Mouse (Mus musculus) limb, embryonic 10.5 days (tissue): ENCODE data around the gene Slc6a6. TPM values are rescaled to one million over a fixed set of nuclear protein-coding genes. Genes with fewer than 3 reads are reported as not detected.

Experiments used
- DNase-seq: peaks from one replicate; pipeline ENCODE4 v3.0.0-alpha.2; 2017; ENCODE audit warnings: low spot score
- H3K27ac ChIP-seq: fragments of 300-500 bp; sonication (generic); 2 replicates; pipeline ENCODE4 v1.5.1; 2016; ENCODE audit warnings: mild to moderate bottlenecking
- H3K27me3 ChIP-seq: fragments of 300-500 bp; sonication (generic); 2 replicates; pipeline ENCODE4 v1.6.1; 2016; ENCODE audit warnings: low read depth, mild to moderate bottlenecking; ENCODE audit not compliant: poor library complexity, severe bottlenecking
- H3K36me3 ChIP-seq: fragments of 300-500 bp; sonication (generic); 2 replicates; pipeline ENCODE4 v1.6.1; 2016; ENCODE audit warnings: mild to moderate bottlenecking, moderate library complexity
- H3K4me1 ChIP-seq: fragments of 300-500 bp; sonication (generic); 2 replicates; pipeline ENCODE4 v1.6.1; 2016
- H3K4me3 ChIP-seq: fragments of 300-500 bp; sonication (generic); 2 replicates; pipeline ENCODE4 v1.5.1; 2016; ENCODE audit warnings: mild to moderate bottlenecking, moderate library complexity
- H3K9me3 ChIP-seq: fragments of 300-500 bp; sonication (generic); replicated peaks from 2 replicates; pipeline ENCODE4 v1.6.1; 2016; ENCODE audit warnings: mild to moderate bottlenecking
- WGBS: fragments of 180-500 bp; shearing (Covaris S2); methylation state at CpG from one replicate; pipeline ENCODE4 v1.1.7; 2016; 5-methylcytosine and 5-hydroxymethylcytosine counted together
- polyA plus RNA-seq: library from polyadenylated mRNA; unstranded; fragments of >200 nt; fragmentation: Nextera tagmentation; extraction: Ambion mirVana; gene quantifications from 2 replicates; pipeline ENCODE4 v1.2.1, GENCODE M21; 2016

Gene Slc6a6
- polyA plus RNA-seq, 1 experiment from 2014 or later: 45.0 TPM

GRCm38 (mm10) chr6:91785018-91785417, 101.2 kb downstream of the Slc6a6 start:
- no peak for DNase-seq
- no peaks in the 10 kb centered on the region for H3K4me1 ChIP-seq
- no peaks in the 10 kb centered on the region; the same call in 1 of the 2 replicates for H3K9me3 ChIP-seq
- no peaks in the 10 kb centered on the region for H3K36me3 ChIP-seq
- H3K27me3 ChIP-seq: no peaks in the 10 kb centered on the region; the same call in 1 of the 2 replicates
- no peak overlapping the region for H3K27ac ChIP-seq
- 82% methylated on average over 3 of the region's 3 CpGs for WGBS
- no peak overlapping the region for H3K4me3 ChIP-seq

- Histone ChIP-seq H3K36me3 (no peaks in the 10 kb centered on the region), H3K4me1 (peaks cover 9% of the 10 kb centered on the region), H3K27me3 (no peaks in the 10 kb centered on the region; the same call in 1 of the 2 replicates), H3K9me3 (no peaks in the 10 kb centered on the region; the same call in 1 of the 2 replicates), H3K4me3 (no peak overlapping the region), H3K27ac (no peak overlapping the region)
- 81% methylated on average over 9 of the region's 9 CpGs for WGBS
- DNase-seq: no peak
These were observed 104.5 kb downstream of the Slc6a6 start for GRCm38 (mm10) chr6:91788311-91788798.

GRCm38 (mm10) chr6:91795640-91796039, 111.8 kb downstream of the Slc6a6 start:
- Histone ChIP-seq H3K27ac (no peak overlapping the region), H3K36me3 (no peaks in the 10 kb centered on the region), H3K9me3 (no peaks in the 10 kb centered on the region), H3K4me3 (no peak overlapping the region), H3K27me3 (no peaks in the 10 kb centered on the region), H3K4me1 (peaks cover 24% of the 10 kb centered on the region)
- WGBS: 59% methylated on average over 3 of the region's 3 CpGs
- no peak for DNase-seq

- Histone ChIP-seq H3K9me3 (no peaks in the 10 kb centered on the region), H3K4me1 (peaks cover 24% of the 10 kb centered on the region), H3K27ac (no peak overlapping the region), H3K36me3 (no peaks in the 10 kb centered on the region), H3K4me3 (no peak overlapping the region), H3K27me3 (no peaks in the 10 kb centered on the region)
- 65% methylated on average over 9 of the region's 9 CpGs for WGBS
- DNase-seq: no peak
These were observed 112.2 kb downstream of the Slc6a6 start for GRCm38 (mm10) chr6:91796064-91796463.

- H3K27me3 ChIP-seq: no peaks in the 10 kb centered on the region
- 91% methylated on average over 4 of the region's 4 CpGs for WGBS
- DNase-seq: no peak
- H3K4me3 ChIP-seq: no peak overlapping the region
- H3K36me3 ChIP-seq: no peaks in the 10 kb centered on the region
- no peak overlapping the region for H3K27ac ChIP-seq
- no peaks in the 10 kb centered on the region for H3K9me3 ChIP-seq
- peaks cover 21% of the 10 kb centered on the region for H3K4me1 ChIP-seq
These were observed 112.9 kb downstream of the Slc6a6 start for GRCm38 (mm10) chr6:91796736-91797135.

GRCm38 (mm10) chr6:91798496-91798895, 114.6 kb downstream of the Slc6a6 start:
- H3K36me3 ChIP-seq: no peaks in the 10 kb centered on the region
- H3K27me3 ChIP-seq: peaks cover 7% of the 10 kb centered on the region
- H3K4me1 ChIP-seq: peaks cover 15% of the 10 kb centered on the region; the same call in 1 of the 2 replicates
- H3K4me3 ChIP-seq: no peak overlapping the region
- H3K9me3 ChIP-seq: no peaks in the 10 kb centered on the region
- WGBS: 72% methylated on average over 12 of the region's 12 CpGs
- no peak overlapping the region for H3K27ac ChIP-seq
- DNase-seq: no peak

GRCm38 (mm10) chr6:91804177-91804576, 120.3 kb downstream of the Slc6a6 start:
- Histone ChIP-seq H3K36me3 (no peaks in the 10 kb centered on the region), H3K27me3 (peaks cover 63% of the 10 kb centered on the region), H3K4me3 (no peak overlapping the region), H3K9me3 (no peaks in the 10 kb centered on the region), H3K4me1 (peaks cover 15% of the 10 kb centered on the region), H3K27ac (no peak overlapping the region)
- 38% methylated on average over 7 of the region's 7 CpGs for WGBS
- DNase-seq: no peak

- Histone ChIP-seq H3K4me3 (peak overlapping the region; percentile 38; the same call in 1 of the 2 replicates), H3K27ac (peak overlapping the region; percentile 10; the same call in 1 of the 2 replicates), H3K36me3 (no peaks in the 10 kb centered on the region), H3K27me3 (peaks cover 67% of the 10 kb centered on the region), H3K9me3 (no peaks in the 10 kb centered on the region), H3K4me1 (peaks cover 15% of the 10 kb centered on the region)
- peak; percentile 44 for DNase-seq
- 5% methylated on average over 23 of the region's 23 CpGs for WGBS
These were observed 123.3 kb downstream of the Slc6a6 start for GRCm38 (mm10) chr6:91807169-91807568.

GRCm38 (mm10) chr6:91808022-91808421, 124.2 kb downstream of the Slc6a6 start:
- Histone ChIP-seq H3K9me3 (no peaks in the 10 kb centered on the region), H3K36me3 (no peaks in the 10 kb centered on the region), H3K4me3 (no peak overlapping the region), H3K4me1 (peaks cover 15% of the 10 kb centered on the region), H3K27me3 (peaks cover 63% of the 10 kb centered on the region), H3K27ac (no peak overlapping the region)
- DNase-seq: no peak
- WGBS: 51% methylated on average over 6 of the region's 6 CpGs

Other genes starting within 250 kb of the Slc6a6 start
- gene Chchd4, start 210.5 kb upstream of the Slc6a6 start, polyA plus RNA-seq: 32.8 and 44.9 TPM in 2 replicates
- gene Tmem43, start 210.3 kb upstream of the Slc6a6 start, polyA plus RNA-seq: 60.3 and 60.4 TPM in 2 replicates
- gene Xpc, start 168.2 kb upstream of the Slc6a6 start, polyA plus RNA-seq: 25.0 and 27.0 TPM in 2 replicates
- 460 and 503 TPM in 2 replicates for gene Lsm3, start 168.1 kb upstream of the Slc6a6 start, polyA plus RNA-seq
- 0.06 and 0.28 TPM in 2 replicates for gene Grip2, start 143.2 kb downstream of the Slc6a6 start, polyA plus RNA-seq
- 27.2 and 30.6 TPM in 2 replicates for gene Ccdc174, start 194.0 kb downstream of the Slc6a6 start, polyA plus RNA-seq
- 0.18 and 0.34 TPM in 2 replicates for gene 4930590J08Rik, start 218.8 kb downstream of the Slc6a6 start, polyA plus RNA-seq